Mouse (Mus musculus): Measurements from ENCODE around the gene Phc2. TPM values are rescaled to one million over a fixed set of nuclear protein-coding genes. Genes with fewer than 3 reads are reported as not detected.
A peak's percentile ranks its signal among the peaks of the same experiment; 100 is the strongest.

Gene Phc2
- polyA plus RNA-seq, 1 experiment from 2014 or later: 27.1 TPM

DNA sequence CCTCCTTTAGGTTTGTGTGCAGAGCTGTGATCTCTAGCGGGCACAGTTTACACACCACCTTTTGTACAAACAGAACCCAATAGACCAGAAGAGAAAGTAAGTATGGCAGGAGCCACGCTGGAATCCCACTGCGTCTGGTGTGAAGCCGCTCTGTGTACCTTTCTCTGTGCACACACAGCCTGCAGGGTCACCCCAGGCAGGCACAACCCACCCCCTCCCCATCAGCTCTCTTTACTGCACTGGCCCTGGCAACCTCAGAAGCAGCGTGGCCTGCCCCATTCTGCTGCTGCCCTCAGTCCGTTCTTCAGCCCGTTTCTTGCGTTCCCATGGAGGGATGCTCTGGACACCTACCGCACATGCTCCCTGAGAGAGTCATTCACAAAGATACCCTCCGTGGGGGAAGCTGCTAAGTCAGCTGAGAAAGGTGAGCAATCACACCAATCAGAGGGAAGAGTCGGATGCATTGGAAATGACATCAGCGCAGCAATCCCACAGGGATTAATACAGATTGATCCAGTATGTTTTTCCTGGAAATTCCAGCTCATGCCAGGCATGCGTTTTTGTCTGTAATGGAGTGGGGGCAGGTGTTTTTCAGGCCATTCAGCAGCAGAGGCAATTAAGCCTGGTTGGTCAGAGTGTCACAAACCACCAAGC, 24.2 kb downstream of the Phc2 start:
- ATAC-seq (replicated peaks; ENCODE audit: low FRiP score, low TSS enrichment, low read depth): no peak
- Histone ChIP-seq H3K36me3 (ENCODE audit: control insufficient read depth, insufficient read depth, low read length) (no peaks in the 10 kb centered on the region), H3K4me1 (replicated peaks; ENCODE audit: control insufficient read depth, insufficient read depth, low read length) (no peaks in the 10 kb centered on the region; the same call in 1 of the 2 replicates), H3K27me3 (replicated peaks; ENCODE audit: control insufficient read depth, insufficient read depth, low read length) (no peaks in the 10 kb centered on the region), H3K4me2 (ENCODE audit: low read length) (no peak overlapping the region), H3K4me3 (ENCODE audit: low read depth, low read length) (no peak overlapping the region), H3K27ac (ENCODE audit: low read depth) (no peak overlapping the region), H3K9me3 (ENCODE audit: control insufficient read depth, low read length) (no peaks in the 10 kb centered on the region), H3K9ac (ENCODE audit: low read length) (no peak overlapping the region)
- WGBS: 46% methylated on average over 13 of the region's 13 CpGs
- DNase-seq (ENCODE audit: low spot score): no peak

- Histone ChIP-seq H3K27me3 (replicated peaks; ENCODE audit: control insufficient read depth, insufficient read depth, low read length) (no peaks in the 10 kb centered on the region), H3K9me3 (ENCODE audit: control insufficient read depth, low read length) (no peaks in the 10 kb centered on the region), H3K4me3 (ENCODE audit: low read depth, low read length) (no peak overlapping the region), H3K4me2 (ENCODE audit: low read length) (no peak overlapping the region), H3K27ac (ENCODE audit: low read depth) (no peak overlapping the region), H3K36me3 (ENCODE audit: control insufficient read depth, insufficient read depth, low read length) (no peaks in the 10 kb centered on the region), H3K9ac (ENCODE audit: low read length) (no peak overlapping the region), H3K4me1 (replicated peaks; ENCODE audit: control insufficient read depth, insufficient read depth, low read length) (no peaks in the 10 kb centered on the region; the same call in 1 of the 2 replicates)
- WGBS: 59% methylated on average over 8 of the region's 8 CpGs
- DNase-seq (ENCODE audit: low spot score): no peak
- ATAC-seq (replicated peaks; ENCODE audit: low FRiP score, low TSS enrichment, low read depth): no peak
These were observed 26.6 kb downstream of the Phc2 start for GRCm38 (mm10) chr4:128681126-128681525.

DNA sequence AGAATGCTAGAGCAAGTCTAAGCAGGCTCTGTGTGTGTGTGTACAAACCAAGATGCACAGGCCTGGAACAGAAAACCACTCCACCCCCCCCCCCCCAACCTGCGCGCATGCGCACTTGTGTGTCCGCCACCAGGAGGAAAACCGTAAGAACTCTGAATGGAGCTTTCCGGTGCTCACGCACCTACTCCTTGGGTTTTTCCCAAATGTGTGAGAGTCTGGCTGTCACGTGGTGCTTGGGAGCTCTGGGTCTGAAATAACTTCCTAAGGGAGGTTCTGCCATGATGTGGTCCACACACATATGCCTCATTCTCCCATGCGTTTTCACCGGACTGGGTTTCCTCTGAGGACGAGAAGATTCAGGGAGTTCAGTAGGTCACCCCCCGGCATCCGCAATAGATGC, 27.8 kb downstream of the Phc2 start:
- no peak overlapping the region for H3K27ac ChIP-seq (ENCODE audit: low read depth)
- no peaks in the 10 kb centered on the region for H3K36me3 ChIP-seq (ENCODE audit: control insufficient read depth, insufficient read depth, low read length)
- H3K4me1 ChIP-seq (replicated peaks; ENCODE audit: control insufficient read depth, insufficient read depth, low read length): no peaks in the 10 kb centered on the region; the same call in 1 of the 2 replicates
- no peak overlapping the region for H3K4me3 ChIP-seq (ENCODE audit: low read depth, low read length)
- H3K27me3 ChIP-seq (replicated peaks; ENCODE audit: control insufficient read depth, insufficient read depth, low read length): no peaks in the 10 kb centered on the region
- H3K4me2 ChIP-seq (ENCODE audit: low read length): no peak overlapping the region
- no peaks in the 10 kb centered on the region for H3K9me3 ChIP-seq (ENCODE audit: control insufficient read depth, low read length)
- ATAC-seq (replicated peaks; ENCODE audit: low FRiP score, low TSS enrichment, low read depth): no peak
- WGBS: 89% methylated on average over 13 of the region's 13 CpGs
- no peak for DNase-seq (ENCODE audit: low spot score)
- no peak overlapping the region for H3K9ac ChIP-seq (ENCODE audit: low read length)

DNA sequence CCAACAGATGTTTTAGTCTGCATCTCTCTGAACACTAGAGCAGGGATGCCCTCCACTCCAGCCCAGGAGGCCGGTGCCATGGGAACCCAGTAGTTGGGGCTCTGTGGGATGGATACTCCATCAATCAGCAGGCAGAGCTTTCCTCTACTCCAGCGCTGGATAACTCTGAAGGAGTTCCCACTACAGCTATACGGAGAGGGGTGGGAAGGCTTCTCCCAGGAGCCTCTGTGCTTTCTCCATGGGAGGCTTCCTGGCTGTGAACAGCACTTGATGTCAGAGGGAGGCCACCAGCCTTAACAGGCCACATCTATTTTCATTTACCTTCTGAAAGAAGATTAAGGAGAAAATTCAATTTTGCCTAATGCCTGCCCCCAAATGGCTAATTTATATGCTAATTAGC, 29.2 kb downstream of the Phc2 start:
- Histone ChIP-seq H3K4me2 (ENCODE audit: low read length) (no peak overlapping the region), H3K27me3 (replicated peaks; ENCODE audit: control insufficient read depth, insufficient read depth, low read length) (no peaks in the 10 kb centered on the region), H3K4me3 (ENCODE audit: low read depth, low read length) (no peak overlapping the region), H3K4me1 (replicated peaks; ENCODE audit: control insufficient read depth, insufficient read depth, low read length) (peaks cover 5% of the 10 kb centered on the region), H3K9ac (ENCODE audit: low read length) (no peak overlapping the region), H3K9me3 (ENCODE audit: control insufficient read depth, low read length) (no peaks in the 10 kb centered on the region), H3K36me3 (ENCODE audit: control insufficient read depth, insufficient read depth, low read length) (no peaks in the 10 kb centered on the region), H3K27ac (ENCODE audit: low read depth) (0 out of 2 replicates have a peak overlapping the region, but pooled peaks have one; percentile 7)
- ATAC-seq (replicated peaks; ENCODE audit: low FRiP score, low TSS enrichment, low read depth) (no peak), DNase-seq (ENCODE audit: low spot score) (no peak)
- WGBS: 30% methylated on average over 3 of the region's 3 CpGs

DNA sequence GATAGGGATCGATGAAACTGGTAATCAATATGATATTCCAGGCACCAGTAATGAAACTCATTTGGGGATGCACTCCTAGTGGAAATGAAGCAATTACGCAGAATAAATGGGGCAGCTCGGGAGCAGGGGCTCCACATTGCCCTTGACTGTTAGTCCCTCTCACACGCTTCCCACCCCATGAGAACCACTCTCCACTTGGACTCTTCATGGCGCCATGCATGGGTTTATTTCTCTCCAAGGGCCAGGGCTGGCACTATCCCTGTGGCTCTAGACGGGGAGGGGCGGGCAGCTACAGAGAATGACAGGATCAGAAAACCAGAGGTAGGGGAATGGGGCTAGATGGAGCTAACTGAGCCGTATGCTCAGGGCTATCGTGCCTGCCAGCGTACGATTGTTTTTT, 29.6 kb downstream of the Phc2 start:
- H3K9ac ChIP-seq (ENCODE audit: low read length): no peak overlapping the region
- H3K27ac ChIP-seq (ENCODE audit: low read depth): no peak overlapping the region
- H3K27me3 ChIP-seq (replicated peaks; ENCODE audit: control insufficient read depth, insufficient read depth, low read length): no peaks in the 10 kb centered on the region
- no peak overlapping the region for H3K4me2 ChIP-seq (ENCODE audit: low read length)
- H3K9me3 ChIP-seq (ENCODE audit: control insufficient read depth, low read length): no peaks in the 10 kb centered on the region
- H3K36me3 ChIP-seq (ENCODE audit: control insufficient read depth, insufficient read depth, low read length): no peaks in the 10 kb centered on the region
- peaks cover 9% of the 10 kb centered on the region for H3K4me1 ChIP-seq (replicated peaks; ENCODE audit: control insufficient read depth, insufficient read depth, low read length)
- DNase-seq (ENCODE audit: low spot score) (no peak), ATAC-seq (replicated peaks; ENCODE audit: low FRiP score, low TSS enrichment, low read depth) (no peak)
- H3K4me3 ChIP-seq (ENCODE audit: low read depth, low read length): no peak overlapping the region
- WGBS: 88% methylated on average over 11 of the region's 11 CpGs

DNA sequence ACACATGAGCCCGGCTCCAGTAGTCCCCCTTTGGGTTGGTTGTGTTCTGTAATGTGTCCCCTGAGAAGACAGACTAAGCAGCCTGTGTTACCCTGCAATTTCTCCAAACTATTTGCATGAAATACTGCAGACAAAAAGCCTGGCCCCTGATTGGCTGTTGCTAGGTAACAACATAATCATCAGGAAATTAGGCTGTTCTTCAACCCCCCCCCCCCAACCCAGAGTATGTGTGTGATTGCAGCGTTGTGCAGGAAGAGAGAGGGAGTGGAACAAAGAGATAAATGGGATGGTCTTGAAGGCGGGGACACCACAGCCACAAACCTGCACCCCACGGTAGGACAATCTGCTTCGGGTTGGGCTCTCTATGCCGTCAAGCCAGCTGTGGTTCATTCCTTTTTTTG, 34.0 kb downstream of the Phc2 start:
- no peaks in the 10 kb centered on the region for H3K36me3 ChIP-seq (ENCODE audit: control insufficient read depth, insufficient read depth, low read length)
- 17% methylated on average over 6 of the region's 6 CpGs for WGBS
- H3K27ac ChIP-seq (ENCODE audit: low read depth): peak overlapping the region; percentile 47
- H3K9ac ChIP-seq (ENCODE audit: low read length): no peak overlapping the region
- no peaks in the 10 kb centered on the region for H3K9me3 ChIP-seq (ENCODE audit: control insufficient read depth, low read length)
- no peak for DNase-seq (ENCODE audit: low spot score)
- no peak; the same call in 1 of the 2 replicates for ATAC-seq (replicated peaks; ENCODE audit: low FRiP score, low TSS enrichment, low read depth)
- H3K4me1 ChIP-seq (replicated peaks; ENCODE audit: control insufficient read depth, insufficient read depth, low read length): peaks cover 51% of the 10 kb centered on the region
- H3K27me3 ChIP-seq (replicated peaks; ENCODE audit: control insufficient read depth, insufficient read depth, low read length): no peaks in the 10 kb centered on the region
- no peak overlapping the region for H3K4me3 ChIP-seq (ENCODE audit: low read depth, low read length)
- H3K4me2 ChIP-seq (ENCODE audit: low read length): no peak overlapping the region

DNA sequence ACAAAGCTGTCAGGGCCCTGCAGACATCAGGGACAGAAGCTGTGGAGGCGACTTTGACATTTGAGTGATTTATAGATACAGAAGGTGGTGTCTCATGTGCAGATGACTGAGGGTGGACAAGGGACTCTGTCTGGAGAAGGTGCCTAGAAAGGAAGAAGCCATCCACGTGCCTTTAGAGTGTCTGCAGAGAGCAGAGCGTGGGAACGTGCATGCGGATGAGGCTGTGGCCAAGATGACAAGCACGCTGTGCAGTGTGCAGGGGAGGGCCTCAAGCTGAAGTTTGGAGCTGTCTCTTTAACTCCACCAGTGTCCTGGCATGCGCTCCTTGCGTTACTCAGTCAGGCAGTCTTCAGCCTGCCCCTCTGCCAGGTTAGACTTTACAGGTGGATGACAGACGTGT, 34.5 kb downstream of the Phc2 start:
- DNase-seq (ENCODE audit: low spot score): no peak
- Histone ChIP-seq H3K4me1 (replicated peaks; ENCODE audit: control insufficient read depth, insufficient read depth, low read length) (peaks cover 53% of the 10 kb centered on the region), H3K27ac (ENCODE audit: low read depth) (peak overlapping the region; percentile 47), H3K27me3 (replicated peaks; ENCODE audit: control insufficient read depth, insufficient read depth, low read length) (no peaks in the 10 kb centered on the region), H3K9ac (ENCODE audit: low read length) (no peak overlapping the region), H3K4me3 (ENCODE audit: low read depth, low read length) (no peak overlapping the region), H3K4me2 (ENCODE audit: low read length) (no peak overlapping the region), H3K9me3 (ENCODE audit: control insufficient read depth, low read length) (no peaks in the 10 kb centered on the region), H3K36me3 (ENCODE audit: control insufficient read depth, insufficient read depth, low read length) (no peaks in the 10 kb centered on the region)
- ATAC-seq (replicated peaks; ENCODE audit: low FRiP score, low TSS enrichment, low read depth): no peak; the same call in 1 of the 2 replicates
- 44% methylated on average over 9 of the region's 9 CpGs for WGBS

DNA sequence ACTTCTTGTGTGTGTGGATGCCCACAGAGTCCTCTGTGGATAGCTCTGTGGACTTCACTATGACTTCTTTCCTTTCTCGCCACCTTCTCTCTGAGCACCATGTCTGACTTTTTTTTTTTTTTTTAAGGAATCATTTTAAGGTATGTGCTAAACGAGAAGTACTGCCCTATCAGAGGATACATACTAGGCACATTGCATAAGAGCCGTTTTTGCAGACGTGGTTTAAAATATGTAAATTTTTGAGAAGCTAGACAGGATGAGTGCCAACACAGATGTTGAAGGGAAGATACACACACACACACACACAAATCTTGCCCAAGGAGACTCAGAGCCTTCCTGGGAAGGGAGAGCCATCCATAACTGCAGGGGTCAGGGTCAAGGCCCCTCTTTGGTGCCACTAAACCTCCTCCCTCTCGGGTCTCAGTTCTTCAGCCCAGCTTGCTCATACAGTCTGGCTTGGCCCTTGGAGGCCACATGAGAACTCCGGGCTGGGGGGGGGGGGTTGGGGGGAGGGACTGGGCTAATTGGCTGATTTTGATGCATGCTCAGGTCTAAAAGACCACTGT, 35.3 kb downstream of the Phc2 start:
- 50% methylated on average over 6 of the region's 6 CpGs for WGBS
- no peak for ATAC-seq (replicated peaks; ENCODE audit: low FRiP score, low TSS enrichment, low read depth)
- no peak overlapping the region for H3K27ac ChIP-seq (ENCODE audit: low read depth)
- H3K27me3 ChIP-seq (replicated peaks; ENCODE audit: control insufficient read depth, insufficient read depth, low read length): no peaks in the 10 kb centered on the region
- H3K36me3 ChIP-seq (ENCODE audit: control insufficient read depth, insufficient read depth, low read length): no peaks in the 10 kb centered on the region
- peaks cover 58% of the 10 kb centered on the region for H3K4me1 ChIP-seq (replicated peaks; ENCODE audit: control insufficient read depth, insufficient read depth, low read length)
- H3K9ac ChIP-seq (ENCODE audit: low read length): no peak overlapping the region
- DNase-seq (ENCODE audit: low spot score): no peak
- no peak overlapping the region for H3K4me3 ChIP-seq (ENCODE audit: low read depth, low read length)
- no peaks in the 10 kb centered on the region for H3K9me3 ChIP-seq (ENCODE audit: control insufficient read depth, low read length)
- H3K4me2 ChIP-seq (ENCODE audit: low read length): no peak overlapping the region

GRCm38 (mm10) chr4:128691195-128691594, 36.7 kb downstream of the Phc2 start:
- no peak overlapping the region for H3K4me3 ChIP-seq (ENCODE audit: low read depth, low read length)
- no peaks in the 10 kb centered on the region for H3K27me3 ChIP-seq (replicated peaks; ENCODE audit: control insufficient read depth, insufficient read depth, low read length)
- WGBS: 70% methylated on average over 4 of the region's 4 CpGs
- no peak for DNase-seq (ENCODE audit: low spot score)
- H3K4me2 ChIP-seq (ENCODE audit: low read length): no peak overlapping the region
- H3K27ac ChIP-seq (ENCODE audit: low read depth): peak overlapping the region; percentile 2; the same call in 1 of the 2 replicates
- H3K36me3 ChIP-seq (ENCODE audit: control insufficient read depth, insufficient read depth, low read length): no peaks in the 10 kb centered on the region
- H3K9ac ChIP-seq (ENCODE audit: low read length): no peak overlapping the region
- peaks cover 63% of the 10 kb centered on the region for H3K4me1 ChIP-seq (replicated peaks; ENCODE audit: control insufficient read depth, insufficient read depth, low read length)
- H3K9me3 ChIP-seq (ENCODE audit: control insufficient read depth, low read length): no peaks in the 10 kb centered on the region
- no peak for ATAC-seq (replicated peaks; ENCODE audit: low FRiP score, low TSS enrichment, low read depth)
